Comparison of ENCODE assay signal across 16 mouse cellular contexts in the genomic region with DNA sequence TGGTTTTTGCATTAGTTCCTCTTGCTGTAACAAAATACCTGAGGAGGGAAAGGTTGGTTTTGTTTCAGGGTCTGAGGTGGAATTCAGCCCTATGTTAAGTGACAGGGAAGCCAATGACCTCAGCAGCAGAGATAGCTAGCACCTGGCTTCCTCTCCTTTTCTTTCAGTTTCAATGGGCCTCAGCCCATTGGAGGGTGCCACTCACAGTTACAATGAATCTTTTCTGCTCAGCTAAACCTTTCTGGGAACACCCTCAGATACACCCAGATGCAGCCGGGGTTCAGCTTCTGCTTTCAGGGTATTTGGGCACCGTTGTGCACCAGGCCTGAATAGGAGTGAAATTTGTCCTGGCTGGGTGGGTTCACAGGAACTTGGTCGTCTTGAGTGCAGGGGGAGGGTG. TPM values are rescaled to one million over a fixed set of nuclear protein-coding genes. Genes with fewer than 3 reads are reported as not detected.
DNase-seq lines count a peak whose midpoint lies in the region; ATAC-seq and TF ChIP-seq lines count a peak whose summit lies in the region.
"Had no signal": no experiment of that assay in that cellular context is flagged by ENCODE, and none has a peak within 500 bp of the region (broad histone marks: within the 10 kb centered on the region; RNA-seq: fewer than 3 reads in every experiment).

No protein-coding gene starts in this region.

- H3K27me3 ChIP-seq in liver, postnatal 0 days (ENCODE audit: insufficient read depth, low read length), result no peaks in the 10 kb centered on the region
- H3K27me3 ChIP-seq in liver, embryonic 12.5 days (replicated peaks), result no peaks in the 10 kb centered on the region; the same call in 1 of the 2 replicates
- H3K27me3 ChIP-seq in kidney, embryonic 15.5 days, result no peaks in the 10 kb centered on the region
- H3K27me3 ChIP-seq: embryonic facial prominence, embryonic 15.5 days; forebrain, embryonic 15.5 days had no signal

- H3K9me3 ChIP-seq in liver, postnatal 0 days (ENCODE audit: low read length), result no peaks in the 10 kb centered on the region
- H3K9me3 ChIP-seq in liver, embryonic 12.5 days (replicated peaks), result no peaks in the 10 kb centered on the region
- H3K9me3 ChIP-seq in kidney, embryonic 15.5 days (replicated peaks), result no peaks in the 10 kb centered on the region
- H3K9me3 ChIP-seq: embryonic facial prominence, embryonic 15.5 days; forebrain, embryonic 15.5 days had no signal

- H3K4me2 ChIP-seq in liver, postnatal 0 days (ENCODE audit: low read depth, low read length), result peak overlapping the region; percentile 3; the same call in 1 of the 2 replicates
- no peak overlapping the region for H3K4me2 ChIP-seq in liver, embryonic 12.5 days
- H3K4me2 ChIP-seq in kidney, embryonic 15.5 days, result no peak overlapping the region
- H3K4me2 ChIP-seq: embryonic facial prominence, embryonic 15.5 days; forebrain, embryonic 15.5 days had no signal

- TF ChIP-seq EP300 in liver, postnatal 0 days (IDR thresholded peaks at IDR 0.05; ENCODE audit: low read depth), result no peak

- no peaks in the 10 kb centered on the region for H3K4me1 ChIP-seq in liver, postnatal 0 days (ENCODE audit: insufficient read depth)
- no peaks in the 10 kb centered on the region for H3K4me1 ChIP-seq in liver, embryonic 12.5 days
- H3K4me1 ChIP-seq in kidney, embryonic 15.5 days, result peaks cover 10% of the 10 kb centered on the region; the same call in 1 of the 2 replicates
- H3K4me1 ChIP-seq: embryonic facial prominence, embryonic 15.5 days; forebrain, embryonic 15.5 days had no signal

- no peaks in the 10 kb centered on the region for H3K36me3 ChIP-seq in liver, postnatal 0 days (replicated peaks; ENCODE audit: insufficient read depth, low read length)
- H3K36me3 ChIP-seq in liver, embryonic 12.5 days, result no peaks in the 10 kb centered on the region
- no peaks in the 10 kb centered on the region for H3K36me3 ChIP-seq in kidney, embryonic 15.5 days
- H3K36me3 ChIP-seq: embryonic facial prominence, embryonic 15.5 days; forebrain, embryonic 15.5 days had no signal

- H3K9ac ChIP-seq in liver, postnatal 0 days (replicated peaks), result no peak overlapping the region
- no peak overlapping the region for H3K9ac ChIP-seq in liver, embryonic 12.5 days
- H3K9ac ChIP-seq in kidney, embryonic 15.5 days, result no peak overlapping the region
- H3K9ac ChIP-seq: embryonic facial prominence, embryonic 15.5 days; forebrain, embryonic 15.5 days had no signal

- intact Hi-C loops in left cerebral cortex, postnatal 10 days (cut with DNase I), result no loop called here

- no peak for TF ChIP-seq CTCF in liver, postnatal 0 days (IDR thresholded peaks at IDR 0.05; ENCODE audit: low read depth)

- no peak overlapping the region for H3K4me3 ChIP-seq in liver, postnatal 0 days (ENCODE audit: low read depth, low read length)
- H3K4me3 ChIP-seq in liver, embryonic 12.5 days, result no peak overlapping the region
- no peak overlapping the region for H3K4me3 ChIP-seq in kidney, embryonic 15.5 days (replicated peaks)
- H3K4me3 ChIP-seq: embryonic facial prominence, embryonic 15.5 days; forebrain, embryonic 15.5 days had no signal

- peak; percentile 15 for DNase-seq in liver, postnatal 0 days
- peak; percentile 69 for DNase-seq in CD4-positive, CD25-positive, alpha-beta regulatory T cell, adult 2 months (ENCODE audit: low read depth, low spot score)
- peak; percentile 11 to 55 for DNase-seq in spleen, postnatal 10 days (ENCODE audit: low spot score in 2 of 2)
- DNase-seq in cerebellum, postnatal 25 days, result no peak
- DNase-seq in left cerebral cortex, postnatal 10 days (ENCODE audit: extremely low spot score in 1 of 2, low spot score in 2 of 2), result no peak
- DNase-seq: gastrocnemius, postnatal 36 days; kidney, postnatal 25 days; liver; right cerebral cortex, postnatal 25 days had no signal

- ATAC-seq in liver, postnatal 0 days, result no peak; the same call in 1 of the 2 replicates
- ATAC-seq in liver, embryonic 12.5 days, result no peak
- ATAC-seq in inflammation-experienced regulatory T-cells, adult 6 months, result peak; percentile 39
- ATAC-seq in kidney, embryonic 15.5 days (replicated peaks; ENCODE audit: low FRiP score), result no peak
- ATAC-seq: forebrain, embryonic 15.5 days; hindbrain, embryonic 16.5 days had no signal

- H3K27ac ChIP-seq in liver, postnatal 0 days (ENCODE audit: low read depth), result no peak overlapping the region
- H3K27ac ChIP-seq in liver, embryonic 12.5 days, result no peak overlapping the region
- H3K27ac ChIP-seq in kidney, embryonic 15.5 days, result no peak overlapping the region
- H3K27ac ChIP-seq: embryonic facial prominence, embryonic 15.5 days; forebrain, embryonic 15.5 days had no signal

- 39% methylated on average over 3 of the region's 3 CpGs for WGBS in liver, postnatal 0 days (ENCODE audit: insufficient replicate concordance)
- WGBS in liver, embryonic 12.5 days (ENCODE audit: insufficient replicate concordance), result 41% methylated on average over 3 of the region's 3 CpGs
- 46% methylated on average over 3 of the region's 3 CpGs for WGBS in kidney, embryonic 15.5 days

RNA-seq across cellular contexts. Expression of a gene that starts 53.7 kb away (rescaled TPM):
- polyA plus RNA-seq in liver, postnatal 0 days (2015; fragmentation: Nextera tagmentation; extraction: Ambion mirVana), result not detected in 2 replicates
- polyA plus RNA-seq in liver, embryonic 12.5 days (2016; fragmentation: Nextera tagmentation; extraction: Ambion mirVana), result not detected in 2 replicates
- polyA plus RNA-seq in inflammation-experienced regulatory T-cells, adult 6 months (2017; shearing (Covaris generic)), result 10 to 100 TPM in 2 of 3 experiments, 1 to 10 TPM in 1; 7.0 to 13.4 (median 13.0) TPM
- 0.43 and 0.44 TPM in 2 replicates for polyA plus RNA-seq in kidney, embryonic 15.5 days (2015; fragmentation: Nextera tagmentation; extraction: Ambion mirVana)
- 1 to 10 TPM; 1.1 to 1.9 TPM for total RNA-seq in left cerebral cortex, postnatal 10 days (2021)
- total RNA-seq: adrenal gland, adult 2 months; gastrocnemius, postnatal 36 days had no signal
- polyA plus RNA-seq: embryonic facial prominence, embryonic 15.5 days had no signal

Comparison
In these comparisons a context has a peak if more than half of its experiments do, and no peak if none do; other contexts are left out.
1. DNase-seq: peak in liver, postnatal 0 days (single experiment), CD4-positive, CD25-positive, alpha-beta regulatory T cell, adult 2 months (single experiment) and spleen, postnatal 10 days (2 of 2); none in cerebellum, postnatal 25 days (0 of 2) and left cerebral cortex, postnatal 10 days (0 of 2).